Mouse (Mus musculus): ENCODE results near the gene Rad18.
"Not testable (repeated sequence)": the region's sequence is repeated elsewhere in the genome, so short reads cannot be mapped to it uniquely, and the experiment has no call there.

Rad18 gene

DNA sequence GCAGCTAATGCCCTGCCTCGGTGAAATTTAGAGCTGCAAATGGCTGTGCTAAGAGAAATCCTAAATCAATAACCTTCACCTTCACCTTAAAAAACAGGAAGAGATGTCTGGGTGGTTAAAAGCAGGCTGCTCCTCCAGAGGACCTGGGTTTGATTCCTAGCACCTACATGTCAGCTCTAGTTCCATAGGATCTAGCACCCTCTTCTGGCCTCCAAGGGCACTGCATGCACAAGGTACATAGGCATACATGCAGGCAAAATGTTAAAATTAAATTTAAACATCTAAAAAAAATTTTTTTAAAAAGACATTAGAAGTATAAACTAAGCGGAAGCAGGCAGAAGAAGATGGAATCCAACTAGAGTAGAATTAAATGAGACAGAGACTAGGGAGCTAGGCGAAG is 35.9 kb upstream of the Rad18 start:
- peaks cover 8% of the 10 kb centered on the region for H3K36me3 ChIP-seq (ENCODE audit: insufficient read depth, low read length)
- no peaks in the 10 kb centered on the region for H3K27me3 ChIP-seq (ENCODE audit: insufficient read depth, low read length)
- peak; percentile 80 for TF ChIP-seq CTCF (conservative IDR thresholded peaks at IDR 0.05; ENCODE audit: low read length)
- TF ChIP-seq POU5F1 (IDR thresholded peaks at IDR 0.05; ENCODE audit: borderline replicate concordance, low read length): no peak
- peaks cover 28% of the 10 kb centered on the region for H3K4me1 ChIP-seq (replicated peaks; ENCODE audit: low read depth, low read length)
- H3K9me3 ChIP-seq (ENCODE audit: low read length): no peaks in the 10 kb centered on the region
- no peak overlapping the region for H3K4me3 ChIP-seq (replicated peaks; ENCODE audit: low read length)

DNA sequence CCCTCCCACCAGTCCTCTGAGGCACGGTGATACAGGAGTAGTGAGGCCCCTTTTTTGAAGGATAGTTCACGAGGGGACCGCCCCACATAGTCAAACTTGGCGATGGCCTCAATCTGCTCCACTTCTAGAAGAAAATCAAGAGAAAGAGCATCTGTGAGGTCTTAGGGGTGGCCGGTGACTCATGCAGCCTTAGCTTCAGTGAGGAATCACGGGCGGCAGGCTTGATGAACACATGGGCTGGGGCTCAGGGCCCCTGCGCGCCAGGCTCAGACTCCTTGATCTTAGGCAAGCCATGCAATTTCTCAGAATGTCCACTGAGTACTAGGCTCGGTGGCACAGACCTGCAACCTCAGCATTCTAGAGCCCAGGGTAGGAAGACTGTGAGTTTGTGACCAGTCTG is 34.9 kb upstream of the Rad18 start:
- H3K27me3 ChIP-seq (ENCODE audit: insufficient read depth, low read length): no peaks in the 10 kb centered on the region
- no peak for TF ChIP-seq NANOG (IDR thresholded peaks at IDR 0.05; ENCODE audit: borderline replicate concordance, low read length)
- TF ChIP-seq POU5F1 (IDR thresholded peaks at IDR 0.05; ENCODE audit: borderline replicate concordance, low read length): no peak
- no peak for TF ChIP-seq CTCF (conservative IDR thresholded peaks at IDR 0.05; ENCODE audit: low read length)
- peaks cover 35% of the 10 kb centered on the region for H3K4me1 ChIP-seq (replicated peaks; ENCODE audit: low read depth, low read length)
- H3K4me3 ChIP-seq (replicated peaks; ENCODE audit: low read length): no peak overlapping the region
- peaks cover 8% of the 10 kb centered on the region for H3K36me3 ChIP-seq (ENCODE audit: insufficient read depth, low read length)
- 0 out of 2 replicates have a peak, but pooled peaks cover 3% of the 10 kb centered on the region for H3K9me3 ChIP-seq (ENCODE audit: low read length)

DNA sequence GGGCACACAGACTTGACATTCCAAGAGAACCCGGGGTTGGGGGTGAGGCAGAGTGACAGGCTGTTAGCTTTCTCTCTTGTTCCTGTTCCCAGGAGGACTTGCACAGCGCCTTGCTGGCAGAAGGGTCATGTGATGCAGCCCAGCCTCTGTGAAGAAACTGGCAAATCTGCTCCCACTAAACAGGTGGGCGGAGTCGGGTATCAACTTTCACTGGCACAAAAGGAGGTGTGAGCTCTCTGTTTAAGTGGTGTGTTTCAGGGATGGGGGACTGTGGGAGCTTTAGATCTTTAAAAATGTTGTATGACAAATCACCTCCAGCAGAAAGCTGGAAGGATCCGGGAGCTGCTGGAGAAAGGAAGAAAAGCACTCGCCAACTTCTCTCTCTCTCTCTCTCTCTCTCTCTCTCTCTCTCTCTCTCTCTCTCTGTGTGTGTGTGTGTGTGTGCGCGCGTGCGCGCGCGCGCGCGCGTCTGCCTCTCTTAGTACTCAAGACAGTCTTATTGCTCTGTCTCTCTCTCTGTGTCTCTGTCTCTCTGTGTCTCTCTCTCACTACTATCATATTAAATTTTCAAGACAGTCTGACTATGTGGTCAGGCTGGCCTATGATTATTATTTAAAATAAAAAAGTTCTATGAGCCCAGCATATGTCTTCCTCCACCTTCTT is 32.4 kb upstream of the Rad18 start:
- no peak for TF ChIP-seq NANOG (IDR thresholded peaks at IDR 0.05; ENCODE audit: borderline replicate concordance, low read length)
- no peak for TF ChIP-seq CTCF (conservative IDR thresholded peaks at IDR 0.05; ENCODE audit: low read length)
- no peak for TF ChIP-seq POU5F1 (IDR thresholded peaks at IDR 0.05; ENCODE audit: borderline replicate concordance, low read length)
- no peaks in the 10 kb centered on the region for H3K27me3 ChIP-seq (ENCODE audit: insufficient read depth, low read length)
- no peaks in the 10 kb centered on the region for H3K36me3 ChIP-seq (ENCODE audit: insufficient read depth, low read length)
- H3K4me3 ChIP-seq (replicated peaks; ENCODE audit: low read length): peak overlapping the region; percentile 52
- H3K9me3 ChIP-seq (ENCODE audit: low read length): 0 out of 2 replicates have a peak, but pooled peaks cover 3% of the 10 kb centered on the region
- peaks cover 35% of the 10 kb centered on the region for H3K4me1 ChIP-seq (replicated peaks; ENCODE audit: low read depth, low read length)

DNA sequence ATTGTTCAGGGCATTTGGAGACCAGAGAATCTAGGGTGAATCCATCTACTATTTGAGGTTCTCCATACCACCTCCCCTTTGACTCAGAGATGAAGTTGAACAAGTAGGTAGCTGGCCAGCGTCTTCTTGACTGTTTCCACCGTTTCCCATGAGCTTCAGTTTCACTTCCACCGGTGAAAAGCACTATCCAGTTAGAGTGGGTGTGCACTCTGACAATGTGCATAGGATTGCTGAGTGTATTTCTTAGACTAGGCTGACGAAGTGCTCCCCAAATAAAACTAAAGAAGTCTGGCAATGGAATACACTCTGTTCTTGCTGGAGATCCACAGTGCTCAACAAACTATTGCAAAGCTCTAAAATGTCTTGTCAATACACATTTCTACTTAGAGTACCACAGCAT is 29.0 kb upstream of the Rad18 start:
- H3K4me1 ChIP-seq (replicated peaks; ENCODE audit: low read depth, low read length): peaks cover 35% of the 10 kb centered on the region
- H3K27me3 ChIP-seq (ENCODE audit: insufficient read depth, low read length): no peaks in the 10 kb centered on the region

DNA sequence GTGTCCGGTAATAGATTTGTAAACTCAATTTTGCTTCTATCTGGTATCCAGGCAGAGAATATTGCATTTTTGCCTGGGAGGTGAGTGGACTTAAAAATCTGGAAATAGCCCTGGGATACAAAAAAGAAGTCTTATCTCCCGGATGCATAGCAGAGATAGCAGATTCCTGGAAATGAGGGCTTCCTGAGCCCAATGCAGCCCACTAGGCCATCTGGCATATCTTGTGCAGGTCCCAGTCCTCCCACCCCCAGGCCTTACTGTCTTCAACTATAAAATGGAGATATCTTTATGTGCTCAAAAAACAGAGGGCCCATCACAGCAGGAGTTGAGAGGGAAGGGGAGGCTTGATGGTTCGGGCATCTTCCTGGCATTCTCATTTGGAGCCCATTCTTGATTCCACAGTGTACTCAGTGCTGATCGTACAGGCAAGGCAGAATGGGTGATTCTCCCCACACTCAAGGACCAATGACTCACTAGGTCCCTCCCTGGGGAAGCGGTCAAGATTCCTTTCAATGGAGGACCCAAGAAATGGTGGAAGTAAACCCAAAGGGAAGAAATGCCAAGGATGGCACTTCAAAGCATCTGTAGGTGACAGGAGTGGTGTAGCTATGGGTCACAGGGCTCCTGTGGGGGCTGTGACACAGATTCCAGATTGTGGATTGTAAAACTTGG is 24.1 kb upstream of the Rad18 start:
- no peaks in the 10 kb centered on the region for H3K4me1 ChIP-seq (replicated peaks; ENCODE audit: low read depth, low read length)
- no peak overlapping the region for H3K4me3 ChIP-seq (replicated peaks; ENCODE audit: low read length)
- no peak for TF ChIP-seq POU5F1 (IDR thresholded peaks at IDR 0.05; ENCODE audit: borderline replicate concordance, low read length)
- no peak for TF ChIP-seq NANOG (IDR thresholded peaks at IDR 0.05; ENCODE audit: borderline replicate concordance, low read length)
- no peak for TF ChIP-seq CTCF (conservative IDR thresholded peaks at IDR 0.05; ENCODE audit: low read length)
- peaks cover 6% of the 10 kb centered on the region; the same call in 1 of the 2 replicates for H3K27me3 ChIP-seq (ENCODE audit: insufficient read depth, low read length)
- H3K9me3 ChIP-seq (ENCODE audit: low read length): peaks cover 23% of the 10 kb centered on the region
- H3K36me3 ChIP-seq (ENCODE audit: insufficient read depth, low read length): no peaks in the 10 kb centered on the region

More for the DNA sequence above, 29.0 kb upstream of the Rad18 start:
- Histone ChIP-seq H3K4me3 (replicated peaks; ENCODE audit: low read length) (no peak overlapping the region), H3K36me3 (ENCODE audit: insufficient read depth, low read length) (no peaks in the 10 kb centered on the region), H3K9me3 (ENCODE audit: low read length) (0 out of 2 replicates have a peak, but pooled peaks cover 3% of the 10 kb centered on the region)
- TF ChIP-seq NANOG (IDR thresholded peaks at IDR 0.05; ENCODE audit: borderline replicate concordance, low read length) (no peak), POU5F1 (IDR thresholded peaks at IDR 0.05; ENCODE audit: borderline replicate concordance, low read length) (no peak), CTCF (conservative IDR thresholded peaks at IDR 0.05; ENCODE audit: low read length) (no peak)

DNA sequence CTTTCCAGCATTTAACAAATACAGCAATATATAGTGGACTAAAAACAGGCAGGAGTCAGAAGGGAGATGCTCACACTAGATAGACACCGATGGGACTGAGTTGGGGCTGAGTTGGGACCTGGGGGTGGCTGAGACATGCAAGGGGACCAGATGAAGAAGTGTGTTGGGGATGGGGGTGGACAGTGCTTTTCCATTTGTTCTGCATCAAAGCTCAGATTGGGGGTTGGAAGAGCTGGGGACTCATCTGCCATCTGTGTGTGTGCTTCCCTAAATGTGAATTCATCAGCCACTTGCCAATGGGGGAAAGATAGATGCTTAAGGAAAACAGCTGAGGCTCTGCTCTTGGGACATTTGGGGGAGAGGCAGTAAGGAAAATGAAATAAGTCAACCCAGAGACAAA is 23.5 kb upstream of the Rad18 start:
- H3K4me3 ChIP-seq (replicated peaks; ENCODE audit: low read length): no peak overlapping the region
- H3K36me3 ChIP-seq (ENCODE audit: insufficient read depth, low read length): no peaks in the 10 kb centered on the region
- peaks cover 28% of the 10 kb centered on the region for H3K9me3 ChIP-seq (ENCODE audit: low read length)
- no peaks in the 10 kb centered on the region for H3K4me1 ChIP-seq (replicated peaks; ENCODE audit: low read depth, low read length)
- H3K27me3 ChIP-seq (ENCODE audit: insufficient read depth, low read length): peaks cover 6% of the 10 kb centered on the region; the same call in 1 of the 2 replicates
- TF ChIP-seq CTCF (conservative IDR thresholded peaks at IDR 0.05; ENCODE audit: low read length): no peak
- TF ChIP-seq NANOG (IDR thresholded peaks at IDR 0.05; ENCODE audit: borderline replicate concordance, low read length): no peak
- TF ChIP-seq POU5F1 (IDR thresholded peaks at IDR 0.05; ENCODE audit: borderline replicate concordance, low read length): no peak

DNA sequence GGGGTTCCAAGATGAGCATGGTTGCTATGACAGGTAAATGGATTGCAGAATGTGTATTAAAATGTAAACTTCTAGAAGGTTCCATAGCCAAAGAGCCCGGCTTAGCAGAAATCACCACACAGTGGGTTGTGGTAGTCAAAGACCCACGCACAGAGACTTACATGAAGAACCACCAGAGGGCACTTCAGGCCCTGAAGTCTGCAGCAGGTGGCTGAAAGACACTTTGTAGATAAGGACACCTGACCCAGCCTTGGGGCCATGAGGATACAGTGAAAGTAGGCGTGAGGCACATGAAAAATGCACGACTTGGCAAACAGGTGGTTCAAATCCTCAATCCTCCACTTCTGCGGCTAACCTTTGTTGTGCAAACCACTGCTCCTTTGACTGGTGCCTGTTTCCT is 20.7 kb upstream of the Rad18 start:
- peaks cover 6% of the 10 kb centered on the region; the same call in 1 of the 2 replicates for H3K27me3 ChIP-seq (ENCODE audit: insufficient read depth, low read length)

DNA sequence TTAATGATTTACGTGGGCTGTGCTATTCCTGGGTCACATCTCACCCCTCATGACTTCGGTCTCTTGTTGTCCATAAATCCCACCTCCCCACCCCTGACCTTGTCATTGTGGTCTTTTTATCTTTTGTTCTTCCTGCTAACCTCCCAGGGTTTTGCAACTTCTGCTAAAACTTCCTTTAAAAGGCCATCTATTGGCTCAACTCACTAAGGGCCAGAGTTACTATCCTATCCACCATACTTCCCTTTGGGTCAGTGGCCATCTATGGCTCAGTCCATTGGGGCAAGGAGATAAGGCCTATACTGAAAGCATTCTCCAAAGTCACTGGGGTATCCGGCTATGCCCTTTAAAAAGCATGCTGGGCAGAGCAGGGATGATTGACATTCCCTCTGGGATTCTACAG is 17.5 kb upstream of the Rad18 start:
- Histone ChIP-seq H3K27me3 (ENCODE audit: insufficient read depth, low read length) (peaks cover 4% of the 10 kb centered on the region; the same call in 1 of the 2 replicates), H3K36me3 (ENCODE audit: insufficient read depth, low read length) (no peaks in the 10 kb centered on the region), H3K9me3 (ENCODE audit: low read length) (peaks cover 60% of the 10 kb centered on the region), H3K4me3 (replicated peaks; ENCODE audit: low read length) (no peak overlapping the region), H3K4me1 (replicated peaks; ENCODE audit: low read depth, low read length) (no peaks in the 10 kb centered on the region)
- TF ChIP-seq POU5F1 (IDR thresholded peaks at IDR 0.05; ENCODE audit: borderline replicate concordance, low read length) (no peak), CTCF (conservative IDR thresholded peaks at IDR 0.05; ENCODE audit: low read length) (no peak), NANOG (IDR thresholded peaks at IDR 0.05; ENCODE audit: borderline replicate concordance, low read length) (no peak)

More for the DNA sequence above, 20.7 kb upstream of the Rad18 start:
- H3K4me1 ChIP-seq (replicated peaks; ENCODE audit: low read depth, low read length): no peaks in the 10 kb centered on the region
- no peak for TF ChIP-seq NANOG (IDR thresholded peaks at IDR 0.05; ENCODE audit: borderline replicate concordance, low read length)
- no peak for TF ChIP-seq POU5F1 (IDR thresholded peaks at IDR 0.05; ENCODE audit: borderline replicate concordance, low read length)
- TF ChIP-seq CTCF (conservative IDR thresholded peaks at IDR 0.05; ENCODE audit: low read length): peak; percentile 17
- peaks cover 57% of the 10 kb centered on the region for H3K9me3 ChIP-seq (ENCODE audit: low read length)
- no peaks in the 10 kb centered on the region for H3K36me3 ChIP-seq (ENCODE audit: insufficient read depth, low read length)
- H3K4me3 ChIP-seq (replicated peaks; ENCODE audit: low read length): no peak overlapping the region

DNA sequence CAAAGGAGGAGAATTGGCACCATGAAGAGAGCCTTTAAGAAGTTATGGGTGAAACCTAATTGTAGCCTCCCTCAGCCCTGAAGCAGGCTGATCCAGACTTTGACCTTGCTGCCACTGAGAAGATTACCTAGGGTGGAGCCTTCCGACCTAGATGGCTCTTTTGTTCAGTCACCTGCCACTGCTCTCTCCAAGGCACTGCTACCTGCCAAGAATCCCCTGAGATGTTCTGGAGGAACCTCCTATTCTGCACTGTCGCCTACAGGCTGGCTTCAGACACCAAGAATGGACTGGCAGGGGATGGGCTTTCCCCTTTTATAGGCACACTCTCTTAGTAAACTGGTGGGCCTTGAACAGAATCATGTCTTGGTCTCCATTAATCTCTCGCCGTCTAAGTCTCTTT is 5.8 kb upstream of the Rad18 start:
- H3K4me3 ChIP-seq (replicated peaks; ENCODE audit: low read length); H3K36me3 ChIP-seq (ENCODE audit: insufficient read depth, low read length): not testable (repeated sequence)

More for the DNA sequence above, 5.8 kb upstream of the Rad18 start:
- H3K4me1 ChIP-seq (replicated peaks; ENCODE audit: low read depth, low read length): not testable (repeated sequence)
- H3K27me3 ChIP-seq (ENCODE audit: insufficient read depth, low read length): peaks cover 13% of the 10 kb centered on the region
- peaks cover 38% of the 10 kb centered on the region for H3K9me3 ChIP-seq (ENCODE audit: low read length)

Measured in E14TG2a.4 (cell line).